In genomic region chr3:107577810-107578390, GRCm38 (mm10) we compare ENCODE assay signal across 18 mouse cellular contexts. TPM values are rescaled to one million over a fixed set of nuclear protein-coding genes. Genes with fewer than 3 reads are reported as not detected.
A peak's percentile ranks its signal among the peaks of the same experiment; 100 is the strongest.
DNase-seq lines count a peak whose midpoint lies in the region; ATAC-seq lines count a peak whose summit lies in the region.
"Had no signal": no experiment of that assay in that cellular context is flagged by ENCODE, and none has a peak within 500 bp of the region (broad histone marks: within the 10 kb centered on the region; RNA-seq: fewer than 3 reads in every experiment).

No protein-coding gene starts in this region.

- intact Hi-C loops in gastrocnemius, postnatal 14 days (cut with DNase I; ENCODE audit: low total_unique reads) = no loop called here

- peaks cover 4% of the 10 kb centered on the region for H3K4me1 ChIP-seq in kidney, embryonic 16.5 days (ENCODE audit: insufficient read depth, low read length)
- H3K4me1 ChIP-seq in liver, embryonic 12.5 days = peaks cover 20% of the 10 kb centered on the region
- H3K4me1 ChIP-seq in stomach, embryonic 15.5 days = peaks cover 4% of the 10 kb centered on the region; the same call in 1 of the 2 replicates

- 46% methylated on average over 3 of the region's 3 CpGs for WGBS in kidney, embryonic 16.5 days
- WGBS in liver, embryonic 12.5 days (ENCODE audit: insufficient replicate concordance) = 6% methylated on average over 3 of the region's 3 CpGs
- WGBS in stomach, embryonic 15.5 days = 12% methylated on average over 3 of the region's 3 CpGs

- no peak overlapping the region for H3K4me2 ChIP-seq in kidney, embryonic 16.5 days (replicated peaks; ENCODE audit: low read depth, low read length)
- peak overlapping the region; percentile 12; the same call in 1 of the 2 replicates for H3K4me2 ChIP-seq in liver, embryonic 12.5 days
- H3K4me2 ChIP-seq in stomach, embryonic 15.5 days = no peak overlapping the region
- H3K4me2 ChIP-seq: forebrain, embryonic 12.5 days; heart, embryonic 15.5 days; limb, embryonic 15.5 days had no signal

- ATAC-seq in kidney, embryonic 16.5 days (ENCODE audit: low FRiP score, low TSS enrichment) = 0 out of 2 replicates have a peak, but pooled peaks have one; percentile 39
- ATAC-seq in common myeloid progenitor, adult 5-6 weeks (replicated peaks; ENCODE audit: low read depth, poor library complexity, severe bottlenecking) = peak; percentile 79
- ATAC-seq in liver, embryonic 12.5 days = peak; percentile 96
- ATAC-seq in stomach, embryonic 15.5 days (ENCODE audit: insufficient read depth, low FRiP score, low read depth) = peak; percentile 66; the same call in 1 of the 2 replicates

- H3K27ac ChIP-seq in kidney, embryonic 16.5 days (ENCODE audit: low read length) = no peak overlapping the region
- H3K27ac ChIP-seq in liver, embryonic 12.5 days = no peak overlapping the region
- H3K27ac ChIP-seq in stomach, embryonic 15.5 days = no peak overlapping the region
- H3K27ac ChIP-seq: forebrain, embryonic 12.5 days; heart, embryonic 15.5 days; hindbrain, postnatal 0 days; limb, embryonic 15.5 days; macrophage had no signal

- H3K27me3 ChIP-seq in kidney, embryonic 16.5 days (ENCODE audit: insufficient read depth, low read length) = peaks cover 43% of the 10 kb centered on the region
- peaks cover 49% of the 10 kb centered on the region for H3K27me3 ChIP-seq in liver, embryonic 12.5 days (replicated peaks)
- peaks cover 29% of the 10 kb centered on the region for H3K27me3 ChIP-seq in stomach, embryonic 15.5 days (replicated peaks)

- no peaks in the 10 kb centered on the region for H3K9me3 ChIP-seq in kidney, embryonic 16.5 days (ENCODE audit: low read length)
- no peaks in the 10 kb centered on the region for H3K9me3 ChIP-seq in liver, embryonic 12.5 days (replicated peaks)
- no peaks in the 10 kb centered on the region for H3K9me3 ChIP-seq in stomach, embryonic 15.5 days
- H3K9me3 ChIP-seq: forebrain, embryonic 12.5 days; heart, embryonic 15.5 days; limb, embryonic 15.5 days had no signal

- no peak overlapping the region for H3K4me3 ChIP-seq in kidney, embryonic 16.5 days (ENCODE audit: low read length)
- H3K4me3 ChIP-seq in liver, embryonic 12.5 days = no peak overlapping the region
- H3K4me3 ChIP-seq in stomach, embryonic 15.5 days (replicated peaks) = no peak overlapping the region
- H3K4me3 ChIP-seq: forebrain, embryonic 12.5 days; heart, embryonic 15.5 days; limb, embryonic 15.5 days had no signal

- H3K9ac ChIP-seq in kidney, embryonic 16.5 days (replicated peaks; ENCODE audit: low read length) = no peak overlapping the region
- no peak overlapping the region for H3K9ac ChIP-seq in liver, embryonic 12.5 days
- no peak overlapping the region for H3K9ac ChIP-seq in stomach, embryonic 15.5 days
- H3K9ac ChIP-seq: forebrain, embryonic 12.5 days; heart, embryonic 15.5 days; limb, embryonic 15.5 days had no signal

- H3K36me3 ChIP-seq in kidney, embryonic 16.5 days (ENCODE audit: insufficient read depth, low read length) = no peaks in the 10 kb centered on the region
- no peaks in the 10 kb centered on the region for H3K36me3 ChIP-seq in liver, embryonic 12.5 days
- no peaks in the 10 kb centered on the region for H3K36me3 ChIP-seq in stomach, embryonic 15.5 days
- H3K36me3 ChIP-seq: forebrain, embryonic 12.5 days; heart, embryonic 15.5 days; limb, embryonic 15.5 days had no signal

- DNase-seq in kidney, adult 11 months = no peak
- no peak for DNase-seq in adrenal gland, postnatal 14 days
- no peak for DNase-seq in gastrocnemius, postnatal 14 days
- no peak for DNase-seq in B cell, adult 2 months
- DNase-seq: adrenal gland, adult 8-10 months; kidney, postnatal 25 days; right cerebral cortex, postnatal 14 days had no signal

RNA-seq across cellular contexts. Expression of gene Alx3, which starts 16.9 kb away (rescaled TPM):
- 0.09 TPM in 1 of 2 replicates, not detected in the other for polyA plus RNA-seq in kidney, embryonic 16.5 days (2015; fragmentation: Nextera tagmentation; extraction: Ambion mirVana)
- not detected in 2 replicates for total RNA-seq in common myeloid progenitor, adult 5-6 weeks (2017)
- 0.69 and 0.76 TPM in 2 replicates for polyA plus RNA-seq in liver, embryonic 12.5 days (2016; fragmentation: Nextera tagmentation; extraction: Ambion mirVana)
- not detected in 2 replicates for polyA plus RNA-seq in stomach, embryonic 15.5 days (2015; fragmentation: Nextera tagmentation; extraction: Ambion mirVana)
- not detected in 2 replicates for total RNA-seq in adrenal gland, postnatal 14 days (2021)
- not detected for total RNA-seq in gastrocnemius, postnatal 14 days (2021)
- total RNA-seq: adrenal gland, adult 8-10 months; gastrocnemius, adult 18-20 months had no signal
- polyA plus RNA-seq: macrophage had no signal

RNA-seq across cellular contexts. Expression of gene Ubl4b, which starts 23.0 kb away (rescaled TPM):
- polyA plus RNA-seq in kidney, embryonic 16.5 days (2015; fragmentation: Nextera tagmentation; extraction: Ambion mirVana) = not detected in 2 replicates
- not detected in 2 replicates for total RNA-seq in common myeloid progenitor, adult 5-6 weeks (2017)
- polyA plus RNA-seq in liver, embryonic 12.5 days (2016; fragmentation: Nextera tagmentation; extraction: Ambion mirVana) = not detected in 2 replicates
- not detected in 2 replicates for polyA plus RNA-seq in stomach, embryonic 15.5 days (2015; fragmentation: Nextera tagmentation; extraction: Ambion mirVana)
- total RNA-seq in adrenal gland, postnatal 14 days (2021) = not detected in 2 replicates
- total RNA-seq in gastrocnemius, postnatal 14 days (2021) = not detected
- total RNA-seq: adrenal gland, adult 8-10 months; gastrocnemius, adult 18-20 months; hindbrain, postnatal 0 days; left cerebral cortex, adult 18-20 months had no signal
- polyA plus RNA-seq: heart, embryonic 15.5 days; hindbrain, postnatal 0 days; limb, embryonic 15.5 days; macrophage had no signal

RNA-seq across cellular contexts. Expression of gene Gm10961, which starts 53.2 kb away (rescaled TPM):
- polyA plus RNA-seq in kidney, embryonic 16.5 days (2015; fragmentation: Nextera tagmentation; extraction: Ambion mirVana) = not detected in 2 replicates
- total RNA-seq in common myeloid progenitor, adult 5-6 weeks (2017) = not detected in 2 replicates
- not detected in 2 replicates for polyA plus RNA-seq in liver, embryonic 12.5 days (2016; fragmentation: Nextera tagmentation; extraction: Ambion mirVana)
- not detected in 2 replicates for polyA plus RNA-seq in stomach, embryonic 15.5 days (2015; fragmentation: Nextera tagmentation; extraction: Ambion mirVana)
- total RNA-seq in adrenal gland, postnatal 14 days (2021) = not detected in 2 replicates
- total RNA-seq in gastrocnemius, postnatal 14 days (2021) = not detected
- total RNA-seq: adrenal gland, adult 8-10 months; gastrocnemius, adult 18-20 months; hindbrain, postnatal 0 days; left cerebral cortex, adult 18-20 months had no signal
- polyA plus RNA-seq: forebrain, embryonic 12.5 days; heart, embryonic 15.5 days; hindbrain, postnatal 0 days; limb, embryonic 15.5 days; macrophage had no signal

RNA-seq across cellular contexts. Expression of gene Strip1, which starts 53.6 kb away (rescaled TPM):
- 46.8 and 46.9 TPM in 2 replicates for polyA plus RNA-seq in kidney, embryonic 16.5 days (2015; fragmentation: Nextera tagmentation; extraction: Ambion mirVana)
- 17.2 and 21.6 TPM in 2 replicates for total RNA-seq in common myeloid progenitor, adult 5-6 weeks (2017)
- polyA plus RNA-seq in liver, embryonic 12.5 days (2016; fragmentation: Nextera tagmentation; extraction: Ambion mirVana) = 17.0 and 19.0 TPM in 2 replicates
- polyA plus RNA-seq in stomach, embryonic 15.5 days (2015; fragmentation: Nextera tagmentation; extraction: Ambion mirVana) = 37.9 and 41.1 TPM in 2 replicates
- total RNA-seq in adrenal gland, postnatal 14 days (2021) = 33.5 TPM in 2 replicates
- total RNA-seq in gastrocnemius, postnatal 14 days (2021) = 10 to 100 TPM; 16.9 to 19.5 TPM

Comparison
In these comparisons a context has a peak if more than half of its experiments do, and no peak if none do; other contexts are left out.
1. ATAC-seq: peak in every context shown above with its lines; median percentile 96 in liver, embryonic 12.5 days; 79 in common myeloid progenitor, adult 5-6 weeks; 66 in stomach, embryonic 15.5 days; 39 in kidney, embryonic 16.5 days.